Mouse (Mus musculus) small intestine, adult 2 months (tissue): ENCODE data around the gene Cdh4.

Experiments
- CTCF ChIP-seq: fragments of 200-500 bp; IDR thresholded peaks from 2 replicates; pipeline ENCODE4 v1.5.1; 2012; ENCODE audit warnings: low read depth, mild to moderate bottlenecking, control low read depth, inconsistent platforms, low read length, moderate library complexity, mixed read lengths; ENCODE audit not compliant: insufficient replicate concordance, insufficient read length; ENCODE audit errors: extremely low read depth
- POLR2A ChIP-seq: fragments of 200-500 bp; IDR thresholded peaks from 2 replicates; pipeline ENCODE4 v1.6.1; 2012; ENCODE audit warnings: low read depth, mild to moderate bottlenecking, control low read depth, inconsistent platforms, low read length, moderate library complexity

DNA sequence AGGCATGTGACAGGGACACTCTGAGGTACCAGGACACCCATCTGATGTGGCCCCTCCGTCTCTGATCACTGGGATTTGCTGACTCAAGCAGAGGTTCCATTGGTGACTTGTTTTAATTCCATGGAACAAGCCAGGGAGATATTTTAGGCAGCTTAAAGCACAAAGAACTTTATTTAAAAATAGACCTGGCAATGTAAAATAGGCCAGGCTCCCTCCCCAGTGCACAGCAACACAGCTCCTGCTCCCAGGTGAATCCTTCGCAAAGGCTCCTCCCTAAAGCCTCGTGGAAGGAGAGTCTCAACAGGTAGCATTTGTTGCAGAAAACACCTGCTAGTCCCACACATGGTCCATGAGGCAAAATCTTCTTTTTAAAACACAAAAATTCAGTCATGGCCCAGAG is 307.2 kb downstream of the Cdh4 start:
- TF ChIP-seq POLR2A (no peak), CTCF (no peak)
